Mouse (Mus musculus): ENCODE measurements at regions not wholly inside any gene's neighbourhood (a gene's known extent, or its start where the extent isn't known, plus 50 kb on each side); places are given as distances from the start of the nearest gene placed in this dataset.

DNA sequence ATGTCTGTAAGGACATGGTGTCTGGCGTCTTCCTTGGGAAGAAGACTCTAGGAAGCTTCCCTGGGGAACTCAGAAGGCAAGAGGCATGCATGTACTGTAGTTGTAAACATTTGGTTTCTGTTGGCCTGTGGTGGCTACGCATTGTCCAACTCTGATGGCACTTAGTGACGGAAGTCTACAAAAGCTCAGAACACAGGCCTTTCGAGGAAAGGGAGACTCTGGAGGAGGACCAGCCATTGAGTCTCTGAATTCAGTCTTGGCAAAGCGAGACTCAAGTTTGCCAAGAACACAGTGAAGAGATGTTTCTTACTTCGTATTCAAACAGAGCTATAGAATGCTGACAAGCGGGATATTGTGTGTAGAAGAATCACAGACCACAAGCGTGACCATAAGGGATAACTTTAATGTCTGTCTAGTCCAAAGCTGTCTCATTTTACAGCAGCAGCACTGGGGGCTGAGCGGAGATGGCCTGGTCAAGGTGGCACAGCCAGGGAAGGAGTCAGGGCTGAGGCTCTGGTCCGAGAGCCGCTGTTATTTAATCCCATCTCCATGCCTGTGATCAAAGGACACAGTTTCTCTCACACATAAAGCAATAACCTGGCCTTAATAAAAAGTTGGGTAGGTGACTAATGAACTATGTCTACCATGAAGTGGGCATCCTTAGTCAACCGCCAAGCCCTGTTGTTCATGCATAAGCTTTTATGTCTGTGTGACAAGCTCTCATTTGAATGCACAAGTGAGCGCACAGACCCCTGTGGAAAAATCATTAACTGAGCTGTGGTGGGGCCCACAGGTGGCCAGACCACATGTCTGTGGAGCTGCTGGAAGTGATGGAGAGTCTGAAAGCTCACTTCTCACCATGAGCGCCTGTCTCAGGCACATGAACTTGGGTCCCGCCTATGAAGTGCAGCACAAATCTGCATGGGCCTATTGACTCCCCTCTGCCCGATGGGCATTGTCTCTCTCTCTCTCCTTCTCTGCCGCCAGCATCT lies 239.4 kb upstream of the Sall1 start:
- no peak overlapping the region for H3K4me2 ChIP-seq
- no peak for ATAC-seq (ENCODE audit: insufficient number of reproducible peaks, insufficient read depth, low FRiP score, low TSS enrichment, low read depth)
- H3K4me3 ChIP-seq = no peak overlapping the region
- WGBS = 84% methylated on average over 17 of the region's 17 CpGs
- 0 out of 2 replicates have a peak, but pooled peaks cover under 1% of the 10 kb centered on the region for H3K4me1 ChIP-seq
- H3K9ac ChIP-seq = no peak overlapping the region
- H3K27me3 ChIP-seq = peaks cover under 1% of the 10 kb centered on the region; the same call in 1 of the 2 replicates
- no peaks in the 10 kb centered on the region for H3K36me3 ChIP-seq
- H3K9me3 ChIP-seq = no peaks in the 10 kb centered on the region
- H3K27ac ChIP-seq = no peak overlapping the region

DNA sequence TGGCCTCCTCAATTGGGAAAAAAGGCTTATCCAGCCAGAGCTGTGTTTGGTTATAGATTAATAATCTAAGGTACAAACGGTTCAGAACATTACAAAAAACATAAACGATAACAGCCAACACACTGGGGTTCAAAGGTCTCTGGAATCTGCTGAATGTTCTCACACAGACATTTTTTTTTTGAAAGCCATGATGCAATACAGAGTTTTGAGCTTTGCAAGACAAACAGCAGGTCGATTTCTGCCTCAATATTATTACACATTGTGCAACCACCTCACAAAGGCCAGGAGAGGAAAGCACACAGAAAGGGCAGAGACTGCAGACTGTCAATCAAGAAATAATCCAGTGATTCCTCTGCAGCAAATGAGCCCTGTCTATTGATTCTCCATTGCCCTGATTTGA lies 235.9 kb upstream of the Sall1 start:
- Histone ChIP-seq H3K27me3 (peaks cover 1% of the 10 kb centered on the region; the same call in 1 of the 2 replicates), H3K9ac (no peak overlapping the region), H3K4me1 (no peaks in the 10 kb centered on the region), H3K9me3 (no peaks in the 10 kb centered on the region), H3K4me3 (no peak overlapping the region), H3K27ac (no peak overlapping the region), H3K36me3 (no peaks in the 10 kb centered on the region), H3K4me2 (no peak overlapping the region)
- no peak for ATAC-seq (ENCODE audit: insufficient number of reproducible peaks, insufficient read depth, low FRiP score, low TSS enrichment, low read depth)
- WGBS = 74% methylated on average over 3 of the region's 3 CpGs

- WGBS = 87% methylated on average over 6 of the region's 6 CpGs
- Histone ChIP-seq H3K27ac (no peak overlapping the region), H3K4me2 (no peak overlapping the region), H3K27me3 (peaks cover 8% of the 10 kb centered on the region), H3K4me1 (no peaks in the 10 kb centered on the region), H3K4me3 (no peak overlapping the region), H3K36me3 (no peaks in the 10 kb centered on the region), H3K9ac (no peak overlapping the region), H3K9me3 (no peaks in the 10 kb centered on the region)
- no peak for ATAC-seq (ENCODE audit: insufficient number of reproducible peaks, insufficient read depth, low FRiP score, low TSS enrichment, low read depth)
Measured at GRCm38 (mm10) chr8:89279142-89279541, 235.2 kb upstream of the Sall1 start.

GRCm38 (mm10) chr8:89273276-89273675 lies 229.3 kb upstream of the Sall1 start:
- Histone ChIP-seq H3K9ac (no peak overlapping the region), H3K27ac (no peak overlapping the region), H3K36me3 (no peaks in the 10 kb centered on the region), H3K4me1 (peaks cover 9% of the 10 kb centered on the region), H3K4me3 (no peak overlapping the region), H3K4me2 (no peak overlapping the region), H3K9me3 (no peaks in the 10 kb centered on the region), H3K27me3 (peaks cover 45% of the 10 kb centered on the region)
- ATAC-seq (ENCODE audit: insufficient number of reproducible peaks, insufficient read depth, low FRiP score, low TSS enrichment, low read depth) = no peak
- 39% methylated on average over 4 of the region's 4 CpGs for WGBS

GRCm38 (mm10) chr8:89272381-89272815 lies 228.4 kb upstream of the Sall1 start:
- H3K9me3 ChIP-seq = no peaks in the 10 kb centered on the region
- H3K4me3 ChIP-seq = peak overlapping the region; percentile 42
- no peak for ATAC-seq (ENCODE audit: insufficient number of reproducible peaks, insufficient read depth, low FRiP score, low TSS enrichment, low read depth)
- no peaks in the 10 kb centered on the region for H3K36me3 ChIP-seq
- peak overlapping the region; percentile 53; the same call in 1 of the 2 replicates for H3K9ac ChIP-seq
- under 1% methylated on average over 28 of the region's 28 CpGs for WGBS
- H3K27ac ChIP-seq = no peak overlapping the region
- peaks cover 45% of the 10 kb centered on the region for H3K27me3 ChIP-seq
- peaks cover 9% of the 10 kb centered on the region for H3K4me1 ChIP-seq
- H3K4me2 ChIP-seq = peak overlapping the region; percentile 69

GRCm38 (mm10) chr8:89271381-89272355 lies 227.7 kb upstream of the Sall1 start:
- no peak for ATAC-seq (ENCODE audit: insufficient number of reproducible peaks, insufficient read depth, low FRiP score, low TSS enrichment, low read depth)
- H3K9me3 ChIP-seq = no peaks in the 10 kb centered on the region
- no peaks in the 10 kb centered on the region for H3K36me3 ChIP-seq
- peak overlapping the region; percentile 69 for H3K4me2 ChIP-seq
- peaks cover 45% of the 10 kb centered on the region for H3K27me3 ChIP-seq
- peak overlapping the region; percentile 53; the same call in 1 of the 2 replicates for H3K9ac ChIP-seq
- peak overlapping the region; percentile 42 for H3K4me3 ChIP-seq
- H3K27ac ChIP-seq = no peak overlapping the region
- WGBS = 9% methylated on average over 22 of the region's 22 CpGs
- H3K4me1 ChIP-seq = peaks cover 9% of the 10 kb centered on the region

DNA sequence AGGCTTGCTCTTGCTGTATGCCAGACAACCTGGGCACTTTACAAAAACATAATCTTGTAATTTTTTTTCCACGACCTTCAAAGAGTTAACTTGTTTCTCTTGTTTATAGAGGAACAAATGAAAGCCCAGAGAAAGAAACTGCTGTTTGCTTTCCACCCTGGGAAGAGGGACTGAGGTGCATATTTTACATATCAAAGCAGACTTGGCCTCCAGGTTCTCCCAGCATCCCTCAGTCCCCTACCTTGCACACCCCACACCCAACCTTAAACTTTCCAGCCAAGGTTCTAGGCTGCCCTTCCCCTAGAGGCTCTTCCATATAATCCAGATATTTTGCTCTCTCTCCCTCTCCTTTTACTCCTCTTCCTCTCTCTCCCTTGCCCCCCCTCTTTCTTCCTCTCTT lies 226.0 kb upstream of the Sall1 start:
- ATAC-seq (ENCODE audit: insufficient number of reproducible peaks, insufficient read depth, low FRiP score, low TSS enrichment, low read depth) = no peak
- no peaks in the 10 kb centered on the region for H3K36me3 ChIP-seq
- peaks cover 45% of the 10 kb centered on the region for H3K27me3 ChIP-seq
- WGBS = 22% methylated on average over 1 of the region's 1 CpGs
- H3K4me3 ChIP-seq = no peak overlapping the region
- H3K4me2 ChIP-seq = no peak overlapping the region
- H3K27ac ChIP-seq = no peak overlapping the region
- H3K9me3 ChIP-seq = peaks cover 7% of the 10 kb centered on the region; the same call in 1 of the 2 replicates
- H3K9ac ChIP-seq = no peak overlapping the region
- H3K4me1 ChIP-seq = peaks cover 9% of the 10 kb centered on the region

- Histone ChIP-seq H3K4me1 (0 out of 2 replicates have a peak, but pooled peaks cover 2% of the 10 kb centered on the region), H3K4me2 (no peak overlapping the region), H3K9ac (no peak overlapping the region), H3K4me3 (no peak overlapping the region), H3K9me3 (peaks cover 8% of the 10 kb centered on the region; the same call in 1 of the 2 replicates), H3K27me3 (peaks cover 26% of the 10 kb centered on the region), H3K27ac (no peak overlapping the region), H3K36me3 (no peaks in the 10 kb centered on the region)
- ATAC-seq (ENCODE audit: insufficient number of reproducible peaks, insufficient read depth, low FRiP score, low TSS enrichment, low read depth) = no peak
- 81% methylated on average over 15 of the region's 15 CpGs for WGBS
Measured at GRCm38 (mm10) chr8:89261163-89261812, 217.3 kb upstream of the Sall1 start.

GRCm38 (mm10) chr8:89259881-89260280 lies 215.9 kb upstream of the Sall1 start:
- Histone ChIP-seq H3K27me3 (peaks cover 26% of the 10 kb centered on the region), H3K36me3 (no peaks in the 10 kb centered on the region), H3K4me3 (no peak overlapping the region), H3K4me1 (0 out of 2 replicates have a peak, but pooled peaks cover 5% of the 10 kb centered on the region), H3K4me2 (no peak overlapping the region), H3K9ac (no peak overlapping the region), H3K27ac (no peak overlapping the region), H3K9me3 (no peaks in the 10 kb centered on the region)
- WGBS = 71% methylated on average over 5 of the region's 5 CpGs
- no peak for ATAC-seq (ENCODE audit: insufficient number of reproducible peaks, insufficient read depth, low FRiP score, low TSS enrichment, low read depth)

DNA sequence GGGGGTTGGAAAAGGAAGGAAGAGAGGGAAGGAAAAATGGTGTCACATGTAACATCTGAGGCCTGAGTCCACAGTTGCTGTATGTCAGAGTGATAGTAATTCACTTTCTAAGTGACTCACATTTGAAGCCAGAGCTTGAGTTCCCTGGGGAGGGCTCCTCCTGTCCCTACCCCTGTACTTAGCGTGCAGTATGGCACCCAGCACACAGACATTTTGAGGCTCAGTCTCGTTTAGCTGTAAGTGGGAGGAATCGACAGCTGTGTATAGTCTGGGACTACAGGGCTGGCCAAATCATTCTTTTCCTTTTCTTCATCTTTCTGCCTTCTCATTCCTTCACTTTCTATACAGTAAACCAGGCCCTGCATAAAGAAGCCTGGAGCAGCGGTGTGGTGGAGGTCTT lies 202.4 kb upstream of the Sall1 start:
- H3K9ac ChIP-seq = no peak overlapping the region
- H3K36me3 ChIP-seq = no peaks in the 10 kb centered on the region
- no peak overlapping the region for H3K4me3 ChIP-seq
- no peak overlapping the region for H3K4me2 ChIP-seq
- no peak overlapping the region for H3K27ac ChIP-seq
- H3K9me3 ChIP-seq = no peaks in the 10 kb centered on the region
- H3K27me3 ChIP-seq = peaks cover 46% of the 10 kb centered on the region
- 79% methylated on average over 4 of the region's 4 CpGs for WGBS
- peaks cover 6% of the 10 kb centered on the region; the same call in 1 of the 2 replicates for H3K4me1 ChIP-seq
- no peak for ATAC-seq (ENCODE audit: insufficient number of reproducible peaks, insufficient read depth, low FRiP score, low TSS enrichment, low read depth)
